Mouse (Mus musculus): ENCODE measurements around the gene Gm11037.

DNA sequence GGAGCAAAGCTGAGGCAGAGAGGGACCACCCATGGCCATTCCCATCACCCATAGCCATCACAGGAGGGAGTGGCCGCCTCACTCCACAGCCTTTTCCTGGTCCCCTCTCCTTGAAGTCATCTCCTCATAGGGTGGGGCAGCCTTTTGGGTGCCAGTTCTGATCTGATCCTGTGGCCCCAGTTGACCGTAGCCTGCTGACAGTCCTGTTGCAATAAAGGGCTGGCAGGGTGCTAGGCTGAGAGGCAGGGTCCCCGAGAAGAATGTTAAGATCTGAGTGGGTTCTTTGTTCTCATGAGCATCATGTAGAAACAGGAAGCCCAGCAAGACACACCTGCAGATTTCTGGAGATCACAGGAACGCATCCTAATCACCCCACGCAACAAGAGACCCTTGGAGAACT is 5.1 kb upstream of the Gm11037 start:
- no peak for TF ChIP-seq CTCF (IDR thresholded peaks at IDR 0.05; ENCODE audit: borderline replicate concordance, insufficient read depth, low read length)
- no peak for TF ChIP-seq POLR2A (IDR thresholded peaks at IDR 0.05; ENCODE audit: low read depth, low read length)

All from embryonic fibroblast, embryonic 13.5 days (primary cell).